Mouse (Mus musculus) MEL (cell line): ENCODE measurements around the gene Enpep. TPM values are rescaled to one million over a fixed set of nuclear protein-coding genes. Genes with fewer than 3 reads are reported as not detected.

Experiments used
- DNase-seq: peaks from one replicate; pipeline ENCODE4 v3.0.0; 2011; ENCODE audit warnings: low read depth, low spot score
- H3K27ac ChIP-seq: 2 replicates; pipeline ENCODE4 v1.5.1; 2012; ENCODE audit warnings: low read depth, mild to moderate bottlenecking, control low read depth, low read length, moderate library complexity; ENCODE audit not compliant: control insufficient read depth
- H3K27me3 ChIP-seq, 2 experiments: fragments of 150-350 bp in 1 of 2; sonication (generic) in 1 of 2; 2 replicates each; pipeline ENCODE4 v1.6.1; 2012; ENCODE audit warnings: low read length in 2 of 2, mild to moderate bottlenecking in 2 of 2, improper control_type of control experiment in 1 of 2, moderate library complexity in 1 of 2; ENCODE audit not compliant: insufficient read depth in 2 of 2, control insufficient read depth in 1 of 2
- H3K36me3 ChIP-seq, 2 experiments: 2 replicates each; pipeline ENCODE4 v1.6.1; 2012 to 2014; ENCODE audit warnings: low read length in 2 of 2, improper control_type of control experiment in 1 of 2, inconsistent platforms in 1 of 2, mild to moderate bottlenecking in 1 of 2; ENCODE audit not compliant: insufficient read depth in 2 of 2, control insufficient read depth in 1 of 2
- H3K4me1 ChIP-seq, 2 experiments: fragments of 150-350 bp in 1 of 2; sonication (generic) in 1 of 2; 2 replicates each; pipeline ENCODE4 v1.6.1; 2012; ENCODE audit warnings: low read length in 2 of 2, improper control_type of control experiment in 1 of 2, mild to moderate bottlenecking in 1 of 2; ENCODE audit not compliant: insufficient read depth in 2 of 2, control insufficient read depth in 1 of 2
- H3K4me3 ChIP-seq, 2 experiments: fragments of 150-350 bp in 1 of 2; sonication (generic) in 1 of 2; 2 replicates each; pipeline ENCODE4 v1.5.1; 2012; ENCODE audit warnings: low read depth in 2 of 2, low read length in 2 of 2, mild to moderate bottlenecking in 2 of 2, moderate library complexity in 2 of 2, control low read depth in 1 of 2, improper control_type of control experiment in 1 of 2; ENCODE audit not compliant: control insufficient read depth in 1 of 2, insufficient read depth in 1 of 2
- H3K79me2 ChIP-seq: 2 replicates; pipeline ENCODE4 v1.6.1; 2012; ENCODE audit warnings: mild to moderate bottlenecking, low read length, moderate library complexity; ENCODE audit not compliant: control insufficient read depth, poor library complexity, insufficient read depth
- H3K9ac ChIP-seq: 2 replicates; pipeline ENCODE4 v1.6.1; 2012; ENCODE audit warnings: low read depth, mild to moderate bottlenecking, control low read depth, low read length, moderate library complexity; ENCODE audit not compliant: control insufficient read depth, poor library complexity, severe bottlenecking
- H3K9me3 ChIP-seq: fragments of 150-350 bp; sonication (generic); replicated peaks from 2 replicates; pipeline ENCODE4 v1.6.1; 2012; ENCODE audit warnings: mild to moderate bottlenecking, low read length, improper control_type of control experiment, moderate library complexity; ENCODE audit not compliant: insufficient read depth
- RAD21 ChIP-seq: IDR thresholded peaks from 2 replicates; pipeline ENCODE4 v1.6.1; 2011; ENCODE audit warnings: mild to moderate bottlenecking, low read depth, low read length, improper control_type of control experiment
- TAL1 ChIP-seq: IDR thresholded peaks from 2 replicates; pipeline ENCODE4 v1.6.1; 2012; ENCODE audit warnings: mild to moderate bottlenecking, inconsistent platforms, low read length, moderate library complexity, mixed read lengths
- UBTF ChIP-seq: IDR thresholded peaks from 2 replicates; pipeline ENCODE4 v1.6.1; 2012; ENCODE audit warnings: low read depth, mild to moderate bottlenecking, inconsistent platforms, low read length, improper control_type of control experiment, moderate library complexity, borderline replicate concordance; ENCODE audit not compliant: insufficient read depth
- USF2 ChIP-seq, 2 experiments: IDR thresholded peaks; 2 replicates each; pipeline ENCODE4 v1.6.1; 2011 to 2012; ENCODE audit warnings: improper control_type of control experiment in 2 of 2, low read length in 2 of 2, borderline replicate concordance in 1 of 2, inconsistent platforms in 1 of 2, low read depth in 1 of 2, mild to moderate bottlenecking in 1 of 2; ENCODE audit not compliant: insufficient read depth in 1 of 2
- polyA plus RNA-seq, 2 experiments: library from polyadenylated mRNA; stranded (reverse) in 1 of 2; unstranded in 1 of 2; fragments of >175 nt in 1 of 2; fragments of >200 nt in 1 of 2; gene quantifications; 2 replicates each; pipeline versions ENCODE4 v1.2.1 to v1.2.4; 2012; ENCODE audit warnings: low replicate concordance in 2 of 2, low read depth in 1 of 2; ENCODE audit not compliant: insufficient read length in 2 of 2, insufficient read depth in 1 of 2, missing spikeins in 1 of 2
- total RNA-seq: library from RNA; depleted of rRNA; stranded (reverse); fragments of 300-350 nt; gene quantifications from 2 replicates; pipeline ENCODE4 v1.2.3, GENCODE M21; 2012; rRNA removed

Enpep gene
- total and polyA plus RNA-seq, 3 experiments, result not detected

GRCm38 (mm10) chr3:129220086-129220670, 112.3 kb downstream of the Enpep start:
- TF ChIP-seq RAD21 (no peak), USF2 (IDR thresholded peaks at IDR 0.05; ENCODE audit: borderline replicate concordance in 1 of 2, insufficient read depth in 1 of 2, low read depth in 1 of 2, low read length in 2 of 2) (no peak), TAL1 (no peak), UBTF (no peak)
- Histone ChIP-seq H3K4me1 (no peaks in the 10 kb centered on the region), H3K36me3 (no peaks in the 10 kb centered on the region), H3K27ac (no peak overlapping the region), H3K9ac (no peak overlapping the region), H3K27me3 (no peaks in the 10 kb centered on the region), H3K4me3 (no peak overlapping the region), H3K79me2 (no peaks in the 10 kb centered on the region), H3K9me3 (no peaks in the 10 kb centered on the region)
- DNase-seq, result no peak

Other genes starting within 250 kb of the Enpep start
- not detected in 2 replicates for gene Pitx2, start 132.8 kb downstream of the Enpep start, total RNA-seq
- not detected for gene Pitx2, start 132.8 kb downstream of the Enpep start, polyA plus RNA-seq
- gene Elovl6, start 199.6 kb upstream of the Enpep start, total RNA-seq, result 13.4 and 15.0 TPM in 2 replicates
- gene Elovl6, start 199.6 kb upstream of the Enpep start, polyA plus RNA-seq, result 10 to 100 TPM in 1 of 2 experiments, not detected in 1; 17.2 TPM